Mouse (Mus musculus) adrenal gland, adult 18-20 months (tissue): ENCODE data around the gene Heca. TPM values are rescaled to one million over a fixed set of nuclear protein-coding genes. Genes with fewer than 3 reads are reported as not detected.
"Not testable (repeated sequence)": the region's sequence is repeated elsewhere in the genome, so short reads cannot be mapped to it uniquely, and the experiment has no call there.

Experiments
- DNase-seq, 2 experiments: peaks; one replicate each; pipeline ENCODE4 v3.0.0; 2021 to 2022; ENCODE audit warnings: low spot score in 2 of 2
- total RNA-seq, 2 experiments: library from RNA; stranded (reverse); gene quantifications; 1 replicate in 1 of 2; 2 replicates in 1 of 2; pipeline ENCODE4 v1.2.3; 2021

Gene Heca
- total RNA-seq, 2 experiments from 2014 or later, result 26.7 to 37.7 TPM

DNA sequence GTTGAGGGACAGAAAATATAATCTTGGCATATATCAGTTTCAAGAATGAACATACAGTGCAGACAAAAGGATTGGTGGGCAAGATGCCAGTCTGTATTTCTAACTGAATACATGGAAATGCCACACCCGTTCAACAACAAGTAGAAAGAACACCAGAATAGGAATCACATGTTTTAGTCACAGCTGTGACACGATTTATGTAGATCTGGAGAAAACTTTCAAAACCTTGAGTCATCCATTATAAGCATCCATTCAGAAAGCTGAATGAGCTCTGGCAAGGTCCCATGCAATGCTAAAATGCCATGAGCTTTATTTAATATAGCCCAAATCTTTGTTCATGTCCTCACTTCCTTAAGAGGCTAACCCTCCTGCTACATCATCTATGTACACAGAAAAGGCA, 44.4 kb downstream of the Heca start:
- DNase-seq, result no peak

DNA sequence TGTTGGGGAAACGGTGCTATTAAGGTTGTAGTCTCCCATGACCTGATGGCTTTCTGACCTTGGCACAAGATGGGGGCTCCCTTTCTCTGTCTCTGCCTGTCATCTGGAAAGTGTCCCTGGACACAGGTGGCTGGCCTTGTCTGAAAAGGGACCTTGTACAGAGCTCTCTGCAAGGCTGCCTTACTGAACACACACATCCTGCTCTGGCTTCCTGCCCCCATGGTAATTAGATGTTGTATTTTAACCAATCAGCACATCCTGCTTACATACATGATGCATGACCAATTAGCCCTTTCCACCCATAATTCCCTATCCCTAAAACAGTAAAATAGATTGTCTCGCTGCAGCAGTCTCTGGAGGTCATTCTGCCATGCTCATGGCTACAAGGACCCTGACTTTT, 67.1 kb downstream of the Heca start:
- no peak for DNase-seq

DNA sequence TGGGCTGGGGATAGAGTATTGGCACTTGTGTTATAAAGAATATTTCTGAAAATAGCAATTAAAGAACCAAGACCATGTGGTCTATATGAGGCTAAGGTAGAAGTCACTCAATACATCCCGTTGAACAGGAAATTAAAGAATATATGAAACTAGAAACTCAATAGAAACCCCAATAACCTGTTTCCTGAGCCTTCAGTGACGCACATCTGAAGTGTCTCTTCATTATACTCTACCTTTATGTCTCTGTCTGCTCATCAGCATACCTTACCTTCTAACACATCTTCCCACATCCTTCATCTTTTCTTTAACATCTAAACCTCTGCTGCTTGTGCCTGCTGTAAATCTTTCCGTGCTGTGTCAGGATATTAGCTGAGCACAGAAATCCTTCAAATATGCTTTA, 67.8 kb downstream of the Heca start:
- DNase-seq, result no peak

DNA sequence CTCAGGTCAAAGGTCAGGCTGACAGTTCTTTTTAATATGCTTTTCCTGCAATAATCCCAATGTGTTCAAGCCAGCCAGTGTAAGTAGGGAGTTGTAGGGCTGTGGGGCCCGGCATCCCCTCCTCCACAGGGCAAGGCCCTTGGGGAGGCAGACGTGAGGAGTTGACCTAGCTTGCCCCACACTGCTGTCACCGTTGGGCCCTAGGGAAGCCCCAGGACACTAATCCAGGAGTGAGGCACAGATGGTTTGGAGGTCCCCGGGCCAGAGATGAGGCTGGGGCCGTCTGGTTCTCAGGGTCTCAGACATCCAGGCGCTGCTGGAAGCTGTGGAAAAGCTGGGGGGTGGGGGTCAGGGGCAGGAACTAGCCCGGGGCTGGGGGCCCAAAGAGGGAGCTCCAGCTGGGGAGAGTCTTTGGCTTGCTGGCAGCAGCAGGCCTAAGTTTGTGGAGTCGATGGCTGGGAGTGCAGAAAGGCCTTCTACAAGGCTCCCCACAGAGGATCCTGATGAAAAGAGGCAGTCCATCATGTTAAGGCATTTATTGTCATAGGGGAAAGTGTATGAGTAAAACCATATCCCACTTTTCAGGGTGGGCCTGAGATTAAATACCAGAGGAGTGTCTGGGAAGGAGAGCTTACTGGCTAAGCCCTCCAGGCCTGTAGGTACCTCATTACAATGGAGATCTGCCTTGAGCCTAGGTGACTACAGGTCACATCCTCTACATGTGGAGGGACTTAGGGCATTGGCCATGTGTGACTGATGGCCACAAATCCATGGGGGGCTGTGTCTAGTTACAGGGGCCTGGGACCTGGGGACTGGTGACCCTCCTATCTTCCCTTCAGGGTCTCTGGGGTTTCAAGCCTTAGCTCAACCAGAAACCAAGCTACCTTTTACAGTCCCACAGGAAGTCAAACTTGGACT, 69.6 kb downstream of the Heca start:
- no peak for DNase-seq

DNA sequence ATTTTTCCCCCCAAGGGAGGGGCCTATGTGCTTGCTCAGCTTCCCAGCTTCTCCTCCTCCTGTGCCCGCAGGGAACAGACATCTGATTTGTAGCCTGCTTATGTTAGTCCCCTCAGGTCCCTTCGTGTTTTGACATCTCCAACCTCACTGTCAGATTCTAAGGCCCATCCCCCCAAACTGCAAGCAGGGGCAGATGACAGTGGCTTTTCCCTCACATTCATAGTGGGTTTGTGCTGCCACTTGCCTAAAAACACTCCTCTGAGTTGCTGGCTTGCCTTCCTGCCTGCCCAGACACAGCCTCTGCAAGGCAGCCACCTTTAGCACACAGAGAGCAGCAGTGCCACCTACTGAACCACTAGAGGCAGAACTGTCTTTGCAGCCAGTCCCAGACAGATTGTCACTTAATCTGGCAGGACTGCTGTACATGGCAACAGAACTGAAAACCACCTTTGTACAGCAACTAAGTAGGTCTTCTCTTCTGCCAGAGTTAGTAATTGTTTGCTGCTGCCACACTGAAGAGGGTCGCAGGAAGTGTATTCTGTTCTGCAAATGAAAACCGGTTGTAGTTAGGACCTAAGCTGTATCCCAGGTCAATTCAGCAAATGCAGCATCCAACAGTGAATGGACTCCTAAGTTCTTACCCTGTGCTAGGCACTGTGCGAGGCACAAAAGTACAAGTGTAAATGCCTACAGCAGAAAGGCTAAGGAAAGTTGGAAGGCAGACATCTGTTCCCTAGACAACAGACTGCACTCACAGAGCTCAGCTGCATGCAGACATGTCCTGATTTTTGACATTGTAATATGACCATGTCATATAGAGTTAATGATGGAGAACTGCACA, 77.8 kb downstream of the Heca start:
- DNase-seq, result peak; percentile 38 to 47

DNA sequence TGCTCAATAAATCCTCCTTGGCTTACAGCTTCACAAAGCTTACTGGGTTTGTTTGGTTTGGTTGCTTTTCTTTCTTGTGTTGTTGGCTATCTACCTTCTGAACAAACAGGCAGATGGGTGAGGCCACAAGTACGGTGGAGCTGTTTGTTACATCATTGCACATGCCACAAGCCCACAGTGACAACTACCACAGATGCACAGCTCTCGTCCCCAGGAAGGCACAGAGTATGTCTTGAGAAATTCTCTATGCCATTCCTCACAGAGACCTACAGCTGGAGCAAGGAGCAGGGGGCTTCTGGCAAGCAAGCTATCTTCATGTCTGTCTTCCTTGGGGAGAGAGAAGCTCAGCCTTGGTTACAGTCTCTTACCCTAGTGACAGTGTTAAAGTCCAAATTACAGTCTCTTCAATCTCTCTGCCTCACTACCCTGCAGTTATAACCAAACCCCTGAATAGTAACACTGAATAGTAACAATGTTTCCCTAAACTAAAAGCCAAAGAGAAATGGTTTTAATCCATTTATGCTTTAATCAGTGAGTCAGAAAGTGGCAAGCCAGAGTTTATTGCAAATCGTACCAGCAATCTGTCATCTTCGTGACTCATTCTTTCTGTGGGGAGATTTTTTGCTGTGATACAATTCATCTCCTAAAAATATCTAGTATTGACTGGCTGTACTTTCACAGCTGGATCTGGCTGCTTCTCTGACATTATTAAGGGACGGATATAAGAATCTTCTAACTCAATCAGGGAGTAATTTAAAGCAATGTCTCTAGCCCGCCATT, 87.0 kb downstream of the Heca start:
- DNase-seq, result no peak

DNA sequence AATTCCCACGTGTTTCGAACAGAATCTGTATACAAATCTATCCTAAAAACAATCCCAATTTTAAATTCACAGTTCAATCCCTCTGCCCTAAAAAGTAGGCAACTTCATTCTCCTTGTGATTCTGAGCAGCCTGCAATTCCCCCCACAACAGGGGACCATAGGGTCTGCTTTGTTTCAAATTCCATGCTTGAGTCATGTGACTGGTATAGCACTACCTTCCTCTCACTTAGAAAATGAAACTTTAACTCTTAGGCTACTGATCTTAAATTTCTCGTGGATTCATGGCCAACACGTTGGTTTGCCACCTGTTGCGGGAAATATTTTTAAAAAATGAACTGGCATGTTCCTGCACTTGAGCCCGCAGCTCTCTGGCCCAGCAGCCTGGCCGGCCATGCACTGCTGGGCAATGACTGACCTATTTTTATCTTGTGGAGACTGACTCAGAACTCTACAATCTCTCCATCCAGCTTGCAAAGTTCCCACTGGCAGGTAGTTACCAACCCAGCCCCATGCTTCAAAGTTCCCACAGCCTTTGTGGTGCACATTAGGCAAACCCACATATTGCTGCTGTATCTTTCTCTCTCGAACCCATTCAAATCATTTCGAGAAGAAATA, 90.1 kb downstream of the Heca start:
- no peak for DNase-seq

DNA sequence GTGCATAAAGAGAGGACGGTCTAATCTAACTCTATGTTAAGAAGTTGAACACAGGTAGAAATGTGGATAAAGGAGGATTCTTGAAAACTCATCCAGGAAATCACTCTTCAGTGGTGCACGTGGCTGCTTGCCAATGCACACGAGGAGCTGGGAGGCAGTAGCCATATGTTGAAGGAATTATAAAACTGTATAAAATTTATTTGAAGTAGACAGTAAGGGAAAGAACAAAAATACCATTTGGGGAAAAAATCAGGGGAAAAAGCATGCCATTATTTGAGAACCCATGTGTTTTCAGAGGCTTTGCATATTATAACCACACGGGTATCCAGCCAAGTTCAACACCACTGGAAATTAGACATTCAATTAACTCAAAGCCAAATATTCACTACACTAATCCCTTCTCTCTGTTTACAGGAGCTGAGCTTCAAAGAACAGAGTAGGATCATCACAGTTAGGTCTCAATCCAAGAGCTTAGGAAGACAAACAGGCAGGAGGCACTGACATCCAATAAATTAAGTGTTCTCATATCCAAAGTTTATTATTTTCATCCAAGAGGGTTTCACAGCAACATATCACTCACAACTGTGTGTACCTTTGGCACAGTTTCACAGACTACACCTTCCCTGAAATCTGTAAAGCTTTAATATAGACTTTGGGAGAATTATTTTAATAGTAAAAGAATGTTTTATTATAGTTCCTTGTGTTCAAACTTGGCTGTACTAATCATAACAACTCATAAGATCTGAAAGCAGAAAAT, 102.9 kb downstream of the Heca start:
- DNase-seq, result no peak

DNA sequence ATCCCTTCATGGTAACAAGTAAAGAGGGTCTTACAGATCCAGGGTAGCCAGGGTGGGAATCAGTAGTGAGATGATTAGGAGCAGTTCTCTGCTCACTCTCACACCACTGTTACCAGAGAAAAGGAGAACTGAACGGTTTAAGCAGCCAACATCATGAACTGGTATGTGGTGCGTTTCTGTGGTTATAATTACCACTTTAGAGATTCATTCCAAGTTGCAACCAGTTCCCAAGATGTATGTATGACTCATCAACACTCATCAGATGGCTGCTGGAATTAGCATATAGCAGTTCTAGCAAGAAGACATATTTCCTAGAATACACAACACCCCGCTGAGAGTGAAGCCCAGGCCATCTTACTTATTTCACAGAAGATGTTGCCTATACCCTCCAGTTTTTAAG, 105.8 kb downstream of the Heca start:
- no peak for DNase-seq

DNA sequence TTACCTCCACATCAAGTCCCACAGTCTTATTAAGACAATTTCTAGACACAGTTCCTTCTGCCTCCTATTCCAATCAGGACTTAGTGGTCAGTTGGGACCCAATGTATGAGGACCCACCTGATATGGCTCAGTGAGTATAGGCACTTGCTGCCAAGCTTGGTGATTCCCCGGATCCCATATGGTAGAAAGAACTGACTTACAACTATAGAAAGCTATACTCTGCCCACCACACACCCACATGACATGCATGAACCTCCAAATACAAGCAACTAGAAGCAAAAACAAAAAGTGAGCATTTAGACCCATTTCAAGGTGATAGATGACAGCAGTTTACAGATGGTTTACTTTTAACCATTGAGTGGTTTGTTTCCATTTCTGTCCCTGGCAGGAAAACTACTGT, 111.6 kb downstream of the Heca start:
- DNase-seq, result no peak

DNA sequence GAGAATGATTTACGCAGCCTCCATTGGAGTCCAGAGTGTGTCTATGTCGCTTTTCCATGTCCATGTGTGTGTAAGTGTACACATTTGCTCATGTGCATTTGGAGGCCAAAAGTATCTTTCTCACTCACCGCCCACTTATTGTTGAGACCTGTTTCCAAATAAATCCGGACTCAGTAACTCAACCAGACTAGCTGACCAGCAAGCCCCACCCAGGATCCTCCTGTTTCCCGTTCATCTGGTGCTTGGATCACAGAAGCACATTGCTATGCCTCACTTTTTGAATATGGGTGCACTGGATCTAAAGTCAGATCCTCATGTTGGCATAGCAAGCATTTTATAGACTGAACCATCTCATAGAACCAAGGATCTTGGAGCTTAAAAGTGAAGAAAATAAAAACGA, 112.8 kb downstream of the Heca start:
- DNase-seq, result no peak

DNA sequence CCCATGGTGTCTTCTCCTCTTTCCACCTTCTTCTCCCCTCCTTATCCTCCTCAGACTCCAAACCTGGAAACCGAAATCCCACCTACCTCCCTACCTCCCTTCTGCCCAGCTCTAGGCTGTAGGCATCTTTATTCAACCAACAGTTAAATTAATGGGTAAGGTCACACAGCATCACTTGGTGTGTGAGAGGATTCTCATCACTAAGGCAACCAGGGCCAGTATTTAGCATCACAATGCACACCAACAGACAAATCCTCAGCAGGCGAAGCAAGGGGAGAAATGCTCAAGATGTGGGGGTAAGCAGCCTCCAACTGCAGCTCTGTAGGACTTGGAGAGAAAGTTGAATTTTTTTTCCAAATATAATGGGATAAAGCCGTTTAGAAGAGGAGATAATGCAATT, 116.8 kb downstream of the Heca start:
- DNase-seq, result no peak

DNA sequence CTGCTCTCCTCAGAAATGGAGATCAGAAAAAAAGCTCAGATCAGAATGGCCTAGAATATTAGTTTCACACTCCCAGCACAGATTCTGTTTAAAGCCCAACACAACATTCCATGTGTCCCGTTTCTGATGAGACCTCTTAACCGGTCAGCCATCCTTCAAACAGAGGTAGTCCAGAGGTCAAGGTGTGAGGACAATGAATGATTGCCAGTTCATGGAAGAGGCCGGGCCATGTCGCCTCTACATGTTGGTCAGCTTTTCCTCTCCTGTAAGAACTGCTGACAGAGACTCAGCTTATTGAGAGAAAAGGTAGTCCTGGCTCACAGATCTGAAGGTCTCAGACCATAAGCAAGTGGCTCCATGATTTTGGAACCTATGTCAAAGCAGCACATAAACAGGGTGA, 118.7 kb downstream of the Heca start:
- DNase-seq, result no peak

DNA sequence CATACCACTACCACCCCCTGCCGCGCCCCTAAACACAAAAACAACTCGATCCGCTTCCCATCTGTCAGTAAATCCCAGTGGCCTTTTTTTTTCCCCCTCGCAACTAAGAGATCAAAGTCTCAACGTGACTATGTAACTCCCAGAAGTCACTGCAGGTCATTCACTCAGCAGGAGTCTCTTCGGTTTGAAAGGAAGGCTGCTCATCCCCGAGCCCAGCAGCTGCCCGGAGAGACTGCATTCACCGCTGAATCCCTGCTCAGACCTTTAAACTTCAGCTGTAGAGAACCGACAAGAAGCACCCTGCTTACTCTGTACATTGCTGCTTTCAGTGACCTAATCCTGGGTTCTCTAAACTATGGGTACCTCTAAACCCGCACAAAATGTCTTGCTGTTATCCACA, 120.5 kb downstream of the Heca start:
- no peak for DNase-seq

DNA sequence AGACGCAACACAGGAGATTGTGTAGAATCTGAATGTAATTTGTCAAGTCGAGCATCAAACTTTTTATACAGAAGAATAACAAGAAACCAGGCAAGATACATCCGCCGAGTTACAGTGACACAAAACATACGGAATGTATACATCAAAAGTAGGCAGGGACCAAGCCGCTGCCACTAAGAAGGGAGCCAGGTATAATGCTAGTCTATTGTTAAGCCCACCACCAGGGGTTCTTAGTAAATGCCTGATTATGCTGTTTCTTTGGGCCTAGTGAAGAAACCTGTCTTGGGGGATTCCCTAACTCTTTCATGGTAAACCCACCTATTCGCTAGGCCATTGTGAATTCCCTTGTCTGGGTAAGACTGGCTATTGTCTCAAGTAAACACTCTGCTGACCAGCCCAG, 127.4 kb downstream of the Heca start:
- DNase-seq, result not testable (repeated sequence)

Other genes with a start within 250 kb of the Heca start
- gene Cited2, start 224.8 kb downstream of the Heca start, total RNA-seq, result 10 to 100 TPM; 32.7 to 76.3 TPM
- gene Txlnb, start 151.8 kb downstream of the Heca start, total RNA-seq, result 1 to 10 TPM in 1 of 2 experiments, under 1 TPM in 1; 0.99 to 1.4 TPM
- 10 to 100 TPM; 18.6 to 21.4 TPM for gene Abracl, start 75.2 kb upstream of the Heca start, total RNA-seq
- 10 to 100 TPM; 26.8 to 30.3 TPM for gene Reps1, start 107.8 kb upstream of the Heca start, total RNA-seq